Mouse (Mus musculus): ENCODE data around the gene Gpr85.
"Not testable (repeated sequence)": the region's sequence is repeated elsewhere in the genome, so short reads cannot be mapped to it uniquely, and the experiment has no call there.

Gpr85 gene

GRCm38 (mm10) chr6:13839345-13840054, at the start of gene Gpr85:
TSS of gene Gpr85 (minus strand) at chr6:13839942.
- no peak for DNase-seq (ENCODE audit: low spot score in 2 of 2)

- no peak for DNase-seq (ENCODE audit: low spot score in 2 of 2)
Observed at GRCm38 (mm10) chr6:13884877-13885592, 45.3 kb upstream of the Gpr85 start.

GRCm38 (mm10) chr6:13882919-13883318, 43.2 kb upstream of the Gpr85 start:
- no peak for DNase-seq (ENCODE audit: low spot score in 2 of 2)

- DNase-seq (ENCODE audit: low spot score in 2 of 2): no peak
Observed at GRCm38 (mm10) chr6:13873959-13874358, 34.2 kb upstream of the Gpr85 start.

- DNase-seq (ENCODE audit: low spot score in 2 of 2): no peak
Observed at GRCm38 (mm10) chr6:13872076-13872475, 32.3 kb upstream of the Gpr85 start.

GRCm38 (mm10) chr6:13871625-13871958, 31.9 kb upstream of the Gpr85 start:
- DNase-seq (ENCODE audit: low spot score in 2 of 2): no peak

GRCm38 (mm10) chr6:13870919-13871624, 31.3 kb upstream of the Gpr85 start, which contains the start of gene 2610001J05Rik:
TSS of gene 2610001J05Rik (minus strand) at chr6:13871518.
- peak; percentile 79 to 87 for DNase-seq (ENCODE audit: low spot score in 2 of 2)

GRCm38 (mm10) chr6:13870289-13870741, 30.6 kb upstream of the Gpr85 start:
- DNase-seq (ENCODE audit: low spot score in 2 of 2): no peak

GRCm38 (mm10) chr6:13860596-13860995, 20.9 kb upstream of the Gpr85 start:
- DNase-seq (ENCODE audit: low spot score in 2 of 2): no peak

GRCm38 (mm10) chr6:13859877-13860585, 20.3 kb upstream of the Gpr85 start:
- no peak for DNase-seq (ENCODE audit: low spot score in 2 of 2)

GRCm38 (mm10) chr6:13854230-13854629, 14.5 kb upstream of the Gpr85 start:
- DNase-seq (ENCODE audit: low spot score in 2 of 2): no peak

GRCm38 (mm10) chr6:13853244-13853643, 13.5 kb upstream of the Gpr85 start:
- no peak for DNase-seq (ENCODE audit: low spot score in 2 of 2)

GRCm38 (mm10) chr6:13846031-13846430, 6.3 kb upstream of the Gpr85 start:
- not testable (repeated sequence) for DNase-seq (ENCODE audit: low spot score in 2 of 2)

- peak; percentile 58 to 68 for DNase-seq (ENCODE audit: low spot score in 2 of 2)
Observed at GRCm38 (mm10) chr6:13838677-13839344, 931 bp downstream of the Gpr85 start.

GRCm38 (mm10) chr6:13837916-13838676, 1.6 kb downstream of the Gpr85 start:
- no peak for DNase-seq (ENCODE audit: low spot score in 2 of 2)

GRCm38 (mm10) chr6:13836967-13837570, 2.7 kb downstream of the Gpr85 start:
- no peak for DNase-seq (ENCODE audit: low spot score in 2 of 2)

- no peak for DNase-seq (ENCODE audit: low spot score in 2 of 2)
Observed at GRCm38 (mm10) chr6:13835720-13836665, 3.7 kb downstream of the Gpr85 start.

GRCm38 (mm10) chr6:13832770-13833169, 7.0 kb downstream of the Gpr85 start:
- no peak for DNase-seq (ENCODE audit: low spot score in 2 of 2)

- DNase-seq (ENCODE audit: low spot score in 2 of 2): no peak
Observed at GRCm38 (mm10) chr6:13828877-13829276, 10.9 kb downstream of the Gpr85 start.

Measured in urinary bladder, postnatal 4 days (tissue).